Mouse (Mus musculus) T-helper 2 cell (primary cell): ENCODE data around the gene Morc3.

Experiments
- in situ Hi-C: fragments of 300-600 bp; cut with MboI, MseI; formaldehyde crosslinking; loops from one replicate; pipeline ENCODE4 v1.15.1; 2025; ENCODE audit warnings: high pct_unique_total_duplicates

The Morc3 gene

GRCm38 (mm10) chr16:93877612-93878380 is 45.9 kb downstream of the Morc3 start:
- in situ Hi-C loops: loop anchor here (25.0 kb wide), 1 partner anchor 1815 kb away; the partner anchor contains the start of genes Gm49711, Mrps6 and Slc5a3

- in situ Hi-C loops: loop anchor here (25.0 kb wide), 1 partner anchor 1821 kb away; the partner anchor contains the start of genes Gm49711, Mrps6 and Slc5a3
These were observed 51.6 kb downstream of the Morc3 start, which contains the start of gene Chaf1b for GRCm38 (mm10) chr16:93883423-93884085. TSS of gene Chaf1b (plus strand) at chr16:93883901.

DNA sequence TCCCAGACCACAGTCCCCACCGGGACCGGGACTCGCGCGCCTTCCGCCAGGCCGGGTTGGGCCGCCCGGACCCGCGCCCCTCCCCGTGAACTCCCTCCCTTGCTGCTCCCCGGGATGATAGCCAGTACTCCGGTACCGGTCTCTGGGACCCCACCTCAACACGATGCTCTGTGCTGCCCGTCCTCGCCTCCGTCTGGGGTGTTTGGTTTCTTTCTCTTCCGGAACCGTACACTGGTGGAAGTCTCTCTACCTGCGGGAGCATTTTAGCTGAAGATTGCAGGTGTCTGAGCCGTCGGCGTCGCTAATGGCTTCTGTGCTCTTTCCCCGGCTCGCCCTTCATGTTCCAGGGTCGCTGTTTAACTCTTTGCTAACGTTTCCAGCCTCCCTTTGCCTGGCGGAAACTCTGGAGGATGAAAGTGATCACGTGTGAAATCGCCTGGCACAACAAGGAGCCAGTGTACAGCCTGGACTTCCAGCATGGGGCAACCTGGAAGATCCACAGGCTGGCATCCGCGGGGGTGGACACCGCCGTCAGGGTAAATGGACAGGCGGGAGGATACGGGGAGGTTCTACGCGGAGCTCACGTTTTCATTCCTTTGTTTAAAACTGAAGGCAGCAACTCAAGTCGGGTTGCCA is 52.3 kb downstream of the Morc3 start:
- in situ Hi-C loops: loop anchor here (25.0 kb wide), 1 partner anchor 1822 kb away; the partner anchor contains the start of genes Gm49711, Mrps6 and Slc5a3

GRCm38 (mm10) chr16:93884722-93885113 is 52.8 kb downstream of the Morc3 start:
- in situ Hi-C loops: loop anchor here (25.0 kb wide), 1 partner anchor 1822 kb away; the partner anchor contains the start of genes Gm49711, Mrps6 and Slc5a3

- in situ Hi-C loops: loop anchor here (25.0 kb wide), 1 partner anchor 1826 kb away; the partner anchor contains the start of genes Gm49711, Mrps6 and Slc5a3
These were observed 56.6 kb downstream of the Morc3 start for GRCm38 (mm10) chr16:93888481-93888880.

- in situ Hi-C loops: loop anchor here (25.0 kb wide), 1 partner anchor 1829 kb away; the partner anchor contains the start of genes Gm49711, Mrps6 and Slc5a3
These were observed 59.2 kb downstream of the Morc3 start for GRCm38 (mm10) chr16:93890948-93891604.

GRCm38 (mm10) chr16:93893285-93893684 is 61.4 kb downstream of the Morc3 start:
- in situ Hi-C loops: loop anchor here (25.0 kb wide), 1 partner anchor 1831 kb away; the partner anchor contains the start of genes Gm49711, Mrps6 and Slc5a3

- in situ Hi-C loops: no loop called here
These were observed 71.1 kb downstream of the Morc3 start for GRCm38 (mm10) chr16:93903027-93903426.

DNA sequence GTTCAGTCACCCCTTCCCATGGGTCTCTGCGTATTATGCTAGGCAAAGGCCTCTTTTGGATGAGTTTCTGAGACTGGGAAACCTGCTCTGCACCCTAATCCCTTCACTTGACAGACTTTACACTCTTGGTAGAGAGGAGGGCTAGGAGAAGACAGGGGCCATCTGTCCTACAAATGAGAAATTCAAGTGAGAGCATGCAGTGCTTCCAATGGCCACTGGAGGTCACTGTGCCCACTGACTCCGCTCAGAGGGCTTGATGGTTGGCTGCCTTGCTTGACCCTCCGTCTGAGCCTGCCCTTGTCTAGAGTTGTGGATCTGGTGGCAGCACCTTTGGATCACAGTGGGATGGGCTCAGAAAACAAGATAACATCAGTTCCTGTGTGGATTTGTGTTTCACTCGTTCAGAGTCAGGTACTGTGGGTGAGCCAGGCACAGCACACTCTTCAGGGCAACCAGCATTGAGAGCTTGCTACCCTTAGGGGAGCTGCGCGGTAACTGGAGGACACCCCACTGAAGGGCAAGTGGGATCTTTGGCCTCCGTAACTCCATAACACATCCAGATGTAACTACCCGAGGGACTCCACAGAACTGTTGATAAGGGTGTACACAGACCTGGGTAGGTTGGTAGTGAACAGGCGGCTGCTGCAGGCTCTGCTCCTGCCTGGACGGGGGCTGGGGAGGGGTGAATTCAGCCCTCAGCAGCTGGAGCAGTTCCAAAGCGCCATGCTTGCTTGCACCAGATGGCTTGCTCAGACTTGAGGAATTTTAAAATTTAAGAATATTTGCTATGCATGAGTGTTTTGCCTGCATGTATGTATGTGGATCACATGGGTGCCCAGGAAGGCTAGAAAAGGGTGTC is 74.5 kb downstream of the Morc3 start:
- in situ Hi-C loops: no loop called here

DNA sequence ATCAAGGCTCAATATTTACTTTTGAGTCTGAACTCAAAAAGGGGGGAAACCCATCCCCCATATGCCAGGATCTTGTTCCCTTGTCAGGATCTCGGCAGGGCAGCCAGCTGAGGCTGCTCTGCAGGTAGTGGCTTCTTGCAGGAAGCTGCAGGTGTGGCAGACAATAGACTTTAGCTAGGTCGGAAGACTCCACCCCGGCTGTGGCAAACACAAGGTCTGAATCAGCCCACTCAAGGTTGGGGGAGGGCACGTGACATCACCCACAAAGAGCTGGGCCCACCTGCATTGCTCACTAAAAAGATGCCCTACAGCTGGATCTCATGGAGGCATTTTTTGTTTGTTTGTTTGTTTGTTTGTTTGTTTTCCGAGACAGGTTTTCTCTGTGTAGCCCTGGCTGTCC is 75.8 kb downstream of the Morc3 start:
- in situ Hi-C loops: no loop called here

- in situ Hi-C loops: no loop called here
These were observed 76.3 kb downstream of the Morc3 start for GRCm38 (mm10) chr16:93908196-93908595.

DNA sequence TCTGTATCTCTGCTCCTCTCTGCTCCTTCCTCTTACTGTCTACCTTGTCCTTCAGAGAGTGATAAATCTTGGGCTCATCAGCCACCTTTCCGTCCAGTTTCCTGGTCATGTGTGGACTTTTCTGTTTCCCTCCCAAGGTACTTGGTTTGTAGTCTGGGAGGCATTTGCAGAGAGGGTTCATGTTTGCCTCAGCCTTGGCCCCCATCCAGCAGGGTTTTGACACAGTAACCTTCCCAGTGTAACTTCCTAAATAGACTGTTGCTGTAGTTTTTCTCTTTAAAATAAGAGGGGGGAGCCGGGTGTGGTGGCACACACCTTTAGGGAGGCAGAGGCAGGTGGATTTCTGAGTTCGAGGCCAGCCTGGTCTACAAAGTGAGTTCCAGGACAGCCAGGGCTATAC is 78.0 kb downstream of the Morc3 start:
- in situ Hi-C loops: no loop called here

- in situ Hi-C loops: no loop called here
These were observed 79.1 kb downstream of the Morc3 start for GRCm38 (mm10) chr16:93910735-93911665.

DNA sequence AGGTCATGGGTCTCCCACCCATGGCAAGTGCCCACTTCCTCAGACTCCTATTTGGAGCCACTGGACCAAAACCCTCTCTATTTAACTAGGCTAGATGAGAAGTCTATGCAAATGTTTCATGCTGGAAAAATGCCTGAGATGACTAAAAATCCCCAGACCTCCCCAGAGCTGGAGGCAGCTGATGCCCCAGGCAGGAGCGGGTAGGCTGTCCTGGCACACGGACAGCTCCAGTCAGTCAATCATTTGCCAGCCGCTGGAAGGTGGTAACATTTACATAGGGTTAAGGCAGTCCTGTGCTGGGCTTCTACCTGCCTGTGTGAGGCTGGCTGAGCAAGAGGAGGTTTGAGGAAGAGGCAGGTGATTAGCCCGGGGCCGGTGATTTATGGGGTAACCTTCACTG is 80.2 kb downstream of the Morc3 start:
- in situ Hi-C loops: no loop called here

DNA sequence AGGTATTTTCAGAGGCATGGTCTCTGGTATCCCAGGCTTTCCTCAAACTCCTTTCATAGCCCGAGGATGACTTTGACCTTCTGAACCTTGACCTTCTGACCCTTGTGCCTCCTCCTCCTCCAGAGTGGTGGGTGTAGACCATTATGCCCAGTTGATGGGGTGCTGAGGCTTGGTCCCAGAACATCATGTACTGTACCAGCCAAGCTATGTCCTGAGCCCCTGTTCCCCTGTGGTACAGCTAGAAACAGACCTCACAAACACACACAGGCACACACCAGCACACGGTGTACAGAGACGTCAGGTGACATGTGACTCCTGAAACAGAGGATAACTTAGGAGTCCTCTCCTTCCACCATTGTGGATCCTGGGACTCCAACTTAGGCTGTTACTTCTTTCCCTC is 80.9 kb downstream of the Morc3 start:
- in situ Hi-C loops: no loop called here

DNA sequence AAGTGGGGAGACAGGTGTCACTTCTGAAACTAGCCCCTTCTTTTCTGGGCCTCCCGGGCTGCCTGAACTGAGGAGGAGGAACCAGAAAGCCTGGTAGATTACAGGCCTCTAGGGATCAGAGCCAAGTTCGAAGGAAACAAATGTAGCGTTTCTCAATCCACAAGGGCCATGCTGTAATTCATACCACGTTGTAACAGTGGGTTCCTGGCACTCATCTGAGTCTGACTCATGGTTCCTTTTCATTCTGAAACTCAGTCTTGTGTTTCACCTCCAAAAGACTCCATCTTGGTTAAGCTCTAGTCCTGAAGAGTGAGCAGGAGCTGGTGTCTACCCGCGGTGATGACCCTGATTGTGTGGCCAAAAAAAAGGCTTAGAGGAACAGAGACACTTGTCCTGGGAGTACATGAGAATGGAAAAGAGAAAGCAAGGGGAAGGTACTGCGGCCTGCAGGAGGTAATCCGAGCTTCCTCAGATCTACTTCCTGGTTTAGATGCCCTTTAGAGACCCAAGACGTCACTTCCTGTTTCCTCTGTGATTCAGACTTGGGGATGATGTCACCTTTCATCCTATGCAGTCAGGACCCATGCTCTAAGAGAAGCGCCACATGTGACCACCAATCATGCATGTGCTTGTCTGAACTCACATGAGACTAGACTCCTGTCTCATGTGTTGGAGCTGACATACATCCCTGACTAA is 82.1 kb downstream of the Morc3 start:
- in situ Hi-C loops: no loop called here

DNA sequence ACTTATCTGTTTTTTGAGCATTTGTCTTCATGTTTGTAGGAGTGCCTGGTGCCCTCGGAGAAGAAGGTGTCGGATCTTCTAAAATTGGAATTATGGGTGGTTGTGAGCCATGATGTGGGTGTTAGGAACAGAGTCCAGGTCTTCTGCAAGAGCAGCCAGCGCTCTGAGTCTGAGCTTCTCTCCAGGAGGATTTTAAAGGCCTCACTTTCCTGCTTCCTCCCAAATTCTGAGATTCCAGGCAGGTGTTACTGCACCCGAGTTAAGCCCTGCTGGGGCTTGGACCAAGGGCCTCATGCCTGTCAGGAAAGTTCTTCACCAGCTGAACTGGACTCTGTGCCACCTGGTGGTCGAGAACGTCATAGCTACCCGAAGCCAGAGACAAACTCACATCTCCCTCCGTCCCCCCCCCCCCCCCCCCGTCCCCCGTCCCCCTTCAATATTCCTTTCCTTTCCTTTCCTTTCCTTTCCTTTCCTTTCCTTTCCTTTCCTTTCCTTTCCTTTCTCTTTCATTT is 83.5 kb downstream of the Morc3 start:
- in situ Hi-C loops: no loop called here
